Mouse (Mus musculus): ENCODE results near the gene Dennd5b.

- TF ChIP-seq CTCF (IDR thresholded peaks at IDR 0.05 in 2 of 3, conservative IDR thresholded peaks at IDR 0.05 in 1 of 3; ENCODE audit: control insufficient read depth in 1 of 3, insufficient read depth in 1 of 3, low read depth in 2 of 3, low read length in 3 of 3, poor library complexity in 1 of 3, severe bottlenecking in 1 of 3) (no peak), POLR2A (IDR thresholded peaks at IDR 0.05; ENCODE audit: control insufficient read depth in 1 of 2, insufficient read depth in 1 of 2, low read depth in 1 of 2, low read length in 2 of 2, poor library complexity in 1 of 2) (no peak), MEF2A (IDR thresholded peaks at IDR 0.05; ENCODE audit: extremely low read depth, insufficient replicate concordance, low read depth, low read length, poor library complexity, severe bottlenecking) (no peak), HCFC1 (IDR thresholded peaks at IDR 0.05; ENCODE audit: low read depth, low read length) (no peak), EP300 (IDR thresholded peaks at IDR 0.05; ENCODE audit: low read depth in 1 of 2, low read length in 2 of 2) (no peak), RAD21 (IDR thresholded peaks at IDR 0.05; ENCODE audit: low read depth, low read length) (no peak), CHD2 (IDR thresholded peaks at IDR 0.05; ENCODE audit: low read length) (no peak), USF1 (IDR thresholded peaks at IDR 0.05; ENCODE audit: low read depth, low read length) (no peak)
Measured at GRCm38 (mm10) chr6:149054780-149055179, 46.7 kb downstream of the Dennd5b start.

Data from MEL (cell line).